Mouse (Mus musculus): ENCODE results near the gene Nptn. TPM values are rescaled to one million over a fixed set of nuclear protein-coding genes. Genes with fewer than 3 reads are reported as not detected.

Gene Nptn
- polyA plus RNA-seq, 1 experiment from 2014 or later = 130 TPM

DNA sequence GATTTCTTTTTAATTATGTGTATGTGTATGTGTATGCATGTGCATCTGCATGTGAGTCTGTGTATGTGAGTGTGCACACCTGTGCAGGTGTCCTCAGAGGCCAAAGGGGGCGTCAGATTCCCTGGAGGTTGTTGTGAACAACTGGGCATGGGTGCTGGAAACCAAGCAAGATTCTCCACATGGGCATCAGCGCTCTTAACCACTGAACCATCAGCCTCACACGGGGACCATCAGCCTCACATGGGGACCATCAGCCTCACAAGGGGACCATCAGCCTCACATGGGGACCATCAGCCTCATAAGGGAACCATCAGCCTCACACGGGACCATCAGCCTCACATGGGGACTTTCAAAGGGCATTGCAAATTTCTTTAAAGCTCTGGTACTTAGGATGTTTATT, 108.7 kb downstream of the Nptn start:
- no peaks in the 10 kb centered on the region for H3K4me1 ChIP-seq (replicated peaks; ENCODE audit: control insufficient read depth, insufficient read depth)
- H3K4me2 ChIP-seq (replicated peaks; ENCODE audit: low read depth) = no peak overlapping the region
- TF ChIP-seq EP300 (optimal IDR thresholded peaks at IDR 0.05) = no peak
- TF ChIP-seq CTCF (IDR thresholded peaks at IDR 0.05; ENCODE audit: low read depth) = no peak
- 74% methylated on average over 4 of the region's 4 CpGs for WGBS
- no peak for DNase-seq (ENCODE audit: low spot score)
- H3K9ac ChIP-seq (ENCODE audit: low read length) = no peak overlapping the region
- ATAC-seq (ENCODE audit: low FRiP score, low TSS enrichment) = no peak
- no peaks in the 10 kb centered on the region for H3K27me3 ChIP-seq (ENCODE audit: control insufficient read depth, insufficient read depth, low read length)
- H3K27ac ChIP-seq (replicated peaks) = no peak overlapping the region
- H3K4me3 ChIP-seq (ENCODE audit: low read depth, low read length) = no peak overlapping the region
- H3K9me3 ChIP-seq (ENCODE audit: control insufficient read depth, low read length) = no peaks in the 10 kb centered on the region
- H3K36me3 ChIP-seq (ENCODE audit: control insufficient read depth, insufficient read depth, low read length) = no peaks in the 10 kb centered on the region

DNA sequence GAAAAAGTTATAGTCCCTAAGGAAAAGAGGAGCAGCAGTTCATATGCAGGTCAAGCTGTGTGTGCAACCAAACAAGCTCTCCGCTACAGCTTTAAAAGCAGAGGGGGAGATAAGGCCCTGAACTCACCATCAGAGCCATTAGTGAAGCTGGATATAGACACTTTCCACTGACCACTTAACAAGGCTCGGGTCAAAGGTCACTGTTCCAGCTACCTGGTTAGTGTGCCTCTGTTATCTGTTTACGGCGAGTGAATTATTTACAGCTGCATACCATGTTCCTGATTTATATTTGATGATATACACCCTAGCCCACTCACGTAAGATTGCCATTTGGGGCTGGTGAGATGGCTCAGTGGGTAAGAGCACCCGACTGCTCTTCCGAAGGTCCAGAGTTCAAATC, 109.4 kb downstream of the Nptn start:
- no peak overlapping the region for H3K4me3 ChIP-seq (ENCODE audit: low read depth, low read length)
- H3K4me2 ChIP-seq (replicated peaks; ENCODE audit: low read depth) = no peak overlapping the region
- no peaks in the 10 kb centered on the region for H3K36me3 ChIP-seq (ENCODE audit: control insufficient read depth, insufficient read depth, low read length)
- TF ChIP-seq CTCF (IDR thresholded peaks at IDR 0.05; ENCODE audit: low read depth) = no peak
- no peak for TF ChIP-seq EP300 (optimal IDR thresholded peaks at IDR 0.05)
- no peak overlapping the region for H3K9ac ChIP-seq (ENCODE audit: low read length)
- H3K27ac ChIP-seq (replicated peaks) = no peak overlapping the region
- ATAC-seq (ENCODE audit: low FRiP score, low TSS enrichment) = no peak
- no peak for DNase-seq (ENCODE audit: low spot score)
- no peaks in the 10 kb centered on the region for H3K9me3 ChIP-seq (ENCODE audit: control insufficient read depth, low read length)
- 80% methylated on average over 7 of the region's 7 CpGs for WGBS
- no peaks in the 10 kb centered on the region for H3K4me1 ChIP-seq (replicated peaks; ENCODE audit: control insufficient read depth, insufficient read depth)
- no peaks in the 10 kb centered on the region for H3K27me3 ChIP-seq (ENCODE audit: control insufficient read depth, insufficient read depth, low read length)

DNA sequence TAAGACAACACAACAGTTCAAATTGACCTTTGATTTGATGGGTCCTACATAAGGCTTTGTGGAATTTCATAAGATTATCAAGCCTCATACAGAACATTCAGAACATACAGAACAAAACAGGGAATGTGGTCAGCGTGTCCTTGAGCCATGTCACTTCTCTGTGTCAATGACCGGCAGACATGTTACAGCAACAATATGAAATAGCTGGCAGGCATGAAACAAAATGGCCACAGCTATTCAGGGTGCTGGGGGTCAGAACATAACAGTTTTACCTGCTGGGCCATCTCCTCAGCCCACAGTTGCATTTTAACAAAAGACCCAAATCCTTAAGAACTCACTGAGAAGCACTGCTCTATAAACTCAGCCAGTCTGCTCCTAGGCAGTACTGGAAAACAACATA, 116.4 kb downstream of the Nptn start:
- Histone ChIP-seq H3K27ac (replicated peaks) (no peak overlapping the region), H3K4me3 (ENCODE audit: low read depth, low read length) (no peak overlapping the region), H3K4me1 (replicated peaks; ENCODE audit: control insufficient read depth, insufficient read depth) (no peaks in the 10 kb centered on the region), H3K4me2 (replicated peaks; ENCODE audit: low read depth) (no peak overlapping the region), H3K9me3 (ENCODE audit: control insufficient read depth, low read length) (no peaks in the 10 kb centered on the region), H3K9ac (ENCODE audit: low read length) (no peak overlapping the region), H3K27me3 (ENCODE audit: control insufficient read depth, insufficient read depth, low read length) (no peaks in the 10 kb centered on the region), H3K36me3 (ENCODE audit: control insufficient read depth, insufficient read depth, low read length) (no peaks in the 10 kb centered on the region)
- 96% methylated on average over 2 of the region's 2 CpGs for WGBS
- DNase-seq (ENCODE audit: low spot score) (no peak), ATAC-seq (ENCODE audit: low FRiP score, low TSS enrichment) (no peak)
- TF ChIP-seq EP300 (optimal IDR thresholded peaks at IDR 0.05) (no peak), CTCF (IDR thresholded peaks at IDR 0.05; ENCODE audit: low read depth) (no peak)

DNA sequence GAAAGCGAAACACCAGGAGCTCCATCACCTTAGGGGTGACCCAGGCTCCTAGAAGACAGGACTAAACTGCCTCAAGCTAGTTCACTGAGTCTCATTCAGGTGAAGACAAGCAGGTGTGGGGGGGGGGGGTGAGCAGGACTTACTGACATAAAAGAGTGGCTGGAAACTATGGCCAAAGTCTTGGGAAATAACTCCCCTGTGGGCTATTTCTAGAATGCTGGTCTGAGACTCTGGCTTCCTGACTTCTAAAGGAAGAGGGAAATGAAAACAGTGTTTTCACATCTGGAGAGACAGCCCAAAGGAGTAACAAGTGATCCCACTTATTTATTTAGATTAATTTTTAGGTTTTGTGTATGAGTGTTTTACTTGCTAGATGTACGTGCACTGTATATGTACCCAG, 119.7 kb downstream of the Nptn start:
- WGBS = 81% methylated on average over 2 of the region's 2 CpGs
- no peaks in the 10 kb centered on the region for H3K4me1 ChIP-seq (replicated peaks; ENCODE audit: control insufficient read depth, insufficient read depth)
- TF ChIP-seq CTCF (IDR thresholded peaks at IDR 0.05; ENCODE audit: low read depth) (no peak), EP300 (optimal IDR thresholded peaks at IDR 0.05) (no peak)
- H3K4me3 ChIP-seq (ENCODE audit: low read depth, low read length) = no peak overlapping the region
- no peaks in the 10 kb centered on the region for H3K9me3 ChIP-seq (ENCODE audit: control insufficient read depth, low read length)
- H3K27me3 ChIP-seq (ENCODE audit: control insufficient read depth, insufficient read depth, low read length) = no peaks in the 10 kb centered on the region
- no peak overlapping the region for H3K9ac ChIP-seq (ENCODE audit: low read length)
- no peaks in the 10 kb centered on the region for H3K36me3 ChIP-seq (ENCODE audit: control insufficient read depth, insufficient read depth, low read length)
- no peak for DNase-seq (ENCODE audit: low spot score)
- no peak for ATAC-seq (ENCODE audit: low FRiP score, low TSS enrichment)
- no peak overlapping the region for H3K27ac ChIP-seq (replicated peaks)
- no peak overlapping the region for H3K4me2 ChIP-seq (replicated peaks; ENCODE audit: low read depth)

GRCm38 (mm10) chr9:58703766-58704165, 121.7 kb downstream of the Nptn start:
- WGBS = 79% methylated on average over 7 of the region's 7 CpGs
- ATAC-seq (ENCODE audit: low FRiP score, low TSS enrichment) = no peak
- no peak overlapping the region for H3K4me2 ChIP-seq (replicated peaks; ENCODE audit: low read depth)

GRCm38 (mm10) chr9:58706024-58706423, 124.0 kb downstream of the Nptn start:
- peak; percentile 70 for ATAC-seq (ENCODE audit: low FRiP score, low TSS enrichment)

More at GRCm38 (mm10) chr9:58703766-58704165, 121.7 kb downstream of the Nptn start:
- no peaks in the 10 kb centered on the region for H3K9me3 ChIP-seq (ENCODE audit: control insufficient read depth, low read length)
- H3K27ac ChIP-seq (replicated peaks) = no peak overlapping the region
- H3K4me3 ChIP-seq (ENCODE audit: low read depth, low read length) = no peak overlapping the region
- no peaks in the 10 kb centered on the region for H3K36me3 ChIP-seq (ENCODE audit: control insufficient read depth, insufficient read depth, low read length)
- H3K9ac ChIP-seq (ENCODE audit: low read length) = no peak overlapping the region
- DNase-seq (ENCODE audit: low spot score) = no peak
- TF ChIP-seq EP300 (optimal IDR thresholded peaks at IDR 0.05) (no peak), CTCF (IDR thresholded peaks at IDR 0.05; ENCODE audit: low read depth) (no peak)
- H3K27me3 ChIP-seq (ENCODE audit: control insufficient read depth, insufficient read depth, low read length) = no peaks in the 10 kb centered on the region
- no peaks in the 10 kb centered on the region for H3K4me1 ChIP-seq (replicated peaks; ENCODE audit: control insufficient read depth, insufficient read depth)

More at GRCm38 (mm10) chr9:58706024-58706423, 124.0 kb downstream of the Nptn start:
- 51% methylated on average over 7 of the region's 7 CpGs for WGBS
- Histone ChIP-seq H3K9ac (ENCODE audit: low read length) (no peak overlapping the region), H3K9me3 (ENCODE audit: control insufficient read depth, low read length) (no peaks in the 10 kb centered on the region), H3K36me3 (ENCODE audit: control insufficient read depth, insufficient read depth, low read length) (no peaks in the 10 kb centered on the region), H3K4me3 (ENCODE audit: low read depth, low read length) (no peak overlapping the region), H3K4me1 (replicated peaks; ENCODE audit: control insufficient read depth, insufficient read depth) (no peaks in the 10 kb centered on the region), H3K27ac (replicated peaks) (no peak overlapping the region; the same call in 1 of the 2 replicates), H3K4me2 (replicated peaks; ENCODE audit: low read depth) (no peak overlapping the region), H3K27me3 (ENCODE audit: control insufficient read depth, insufficient read depth, low read length) (no peaks in the 10 kb centered on the region)
- no peak for DNase-seq (ENCODE audit: low spot score)
- TF ChIP-seq EP300 (optimal IDR thresholded peaks at IDR 0.05) = no peak
- no peak for TF ChIP-seq CTCF (IDR thresholded peaks at IDR 0.05; ENCODE audit: low read depth)

Other genes with a start within 250 kb of the Nptn start
- gene Tbc1d21, start 211.8 kb upstream of the Nptn start, polyA plus RNA-seq (2015; fragmentation: Nextera tagmentation; extraction: Ambion mirVana) = not detected in 2 replicates
- 0.58 and 0.94 TPM in 2 replicates for gene Insyn1, start 93.6 kb upstream of the Nptn start, polyA plus RNA-seq (2015; fragmentation: Nextera tagmentation; extraction: Ambion mirVana)
- 11.3 and 11.4 TPM in 2 replicates for gene Cd276, start 26.8 kb upstream of the Nptn start, polyA plus RNA-seq (2015; fragmentation: Nextera tagmentation; extraction: Ambion mirVana)
- gene Rec114, start 161.7 kb downstream of the Nptn start, polyA plus RNA-seq (2015; fragmentation: Nextera tagmentation; extraction: Ambion mirVana) = 0.79 and 1.0 TPM in 2 replicates
- 0.05 and 0.12 TPM in 2 replicates for gene Hcn4, start 241.2 kb downstream of the Nptn start, polyA plus RNA-seq (2015; fragmentation: Nextera tagmentation; extraction: Ambion mirVana)

Data from stomach, postnatal 0 days (tissue).